Mouse (Mus musculus) lung, embryonic 16.5 days (tissue): ENCODE data around the gene Defb30. TPM values are rescaled to one million over a fixed set of nuclear protein-coding genes. Genes with fewer than 3 reads are reported as not detected.

Experiments
- ATAC-seq: fragments of 200-750 bp; cut with Nextera tagmentation; 2 replicates; pipeline ENCODE4 v1.8.0; 2017; ENCODE audit warnings: low read depth, mild to moderate bottlenecking, moderate library complexity
- H3K27ac ChIP-seq: fragments of 300-500 bp; sonication (generic); 2 replicates; pipeline ENCODE4 v1.5.1; 2014; ENCODE audit warnings: mild to moderate bottlenecking, control low read depth, low read length
- H3K27me3 ChIP-seq: fragments of 300-500 bp; sonication (generic); 2 replicates; pipeline ENCODE4 v1.6.1; 2014; ENCODE audit warnings: low read depth, low read length, mixed read lengths; ENCODE audit not compliant: control insufficient read depth, insufficient read depth
- H3K36me3 ChIP-seq: fragments of 300-500 bp; sonication (generic); 2 replicates; pipeline ENCODE4 v1.6.1; 2014; ENCODE audit warnings: low read length; ENCODE audit not compliant: control insufficient read depth, insufficient read depth
- H3K4me1 ChIP-seq: fragments of 300-500 bp; sonication (generic); replicated peaks from 2 replicates; pipeline ENCODE4 v1.6.1; 2014; ENCODE audit warnings: low read length, mixed read lengths; ENCODE audit not compliant: control insufficient read depth, insufficient read depth
- H3K4me2 ChIP-seq: fragments of 300-500 bp; sonication (generic); 2 replicates; pipeline ENCODE4 v1.6.1; 2014; ENCODE audit warnings: low read depth, low read length, control low read depth
- H3K4me3 ChIP-seq: fragments of 300-500 bp; sonication (generic); 2 replicates; pipeline ENCODE4 v1.5.1; 2014; ENCODE audit warnings: mild to moderate bottlenecking, low read length, control low read depth
- H3K9ac ChIP-seq: fragments of 300-500 bp; sonication (generic); 2 replicates; pipeline ENCODE4 v1.6.1; 2014; ENCODE audit warnings: low read length, control low read depth
- H3K9me3 ChIP-seq: fragments of 300-500 bp; sonication (generic); 2 replicates; pipeline ENCODE4 v1.6.1; 2016; ENCODE audit warnings: low read length; ENCODE audit not compliant: control insufficient read depth
- WGBS: fragments of 180-500 bp; shearing (Covaris S2); extraction: QIAGEN DNeasy Blood & Tissue Kit; methylation state at CpG from one replicate; pipeline ENCODE4 v1.1.7; 2014; 5-methylcytosine and 5-hydroxymethylcytosine counted together
- polyA plus RNA-seq: library from polyadenylated mRNA; unstranded; fragments of >200 nt; fragmentation: Nextera tagmentation; extraction: Ambion mirVana; gene quantifications from 2 replicates; pipeline ENCODE4 v1.2.1, GENCODE M21; 2015

Defb30 gene
- not detected in 2 replicates for polyA plus RNA-seq

DNA sequence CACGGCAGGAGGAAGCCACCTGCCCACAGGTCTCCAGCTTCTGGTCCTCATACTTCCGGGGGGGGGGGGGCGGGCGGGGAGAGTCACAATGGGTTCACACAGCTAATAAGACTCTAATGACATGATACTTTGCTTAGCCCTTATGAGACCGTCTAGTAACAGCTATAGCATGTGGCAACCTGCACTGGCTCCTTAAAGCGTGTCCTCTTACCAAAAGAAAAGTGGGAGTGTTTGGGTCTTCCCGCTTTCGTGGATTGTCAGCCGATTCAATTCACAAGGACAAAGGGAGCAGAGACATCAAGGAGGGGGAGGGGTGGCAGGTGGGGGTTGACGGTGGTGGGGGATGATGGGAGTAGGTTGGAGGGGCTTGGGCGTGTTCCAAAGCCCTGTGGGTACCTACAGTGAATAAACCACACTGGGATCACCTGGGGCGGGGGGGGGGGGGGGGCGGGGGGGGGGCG lies at the start of gene Defb30:
Defb30 (minus strand) TSS at position 51 of the 461 bp plus-strand sequence.
- H3K36me3 ChIP-seq: no peaks in the 10 kb centered on the region
- H3K4me1 ChIP-seq: no peaks in the 10 kb centered on the region; the same call in 1 of the 2 replicates
- ATAC-seq: no peak
- no peaks in the 10 kb centered on the region for H3K9me3 ChIP-seq
- no peaks in the 10 kb centered on the region for H3K27me3 ChIP-seq
- no peak within 1 kb of the TSS for H3K9ac ChIP-seq
- no peak within 1 kb of the TSS for H3K4me2 ChIP-seq
- H3K27ac ChIP-seq: no peak within 1 kb of the TSS
- H3K4me3 ChIP-seq: no peak within 1 kb of the TSS
- 70% methylated on average over 13 of the region's 14 CpGs for WGBS

DNA sequence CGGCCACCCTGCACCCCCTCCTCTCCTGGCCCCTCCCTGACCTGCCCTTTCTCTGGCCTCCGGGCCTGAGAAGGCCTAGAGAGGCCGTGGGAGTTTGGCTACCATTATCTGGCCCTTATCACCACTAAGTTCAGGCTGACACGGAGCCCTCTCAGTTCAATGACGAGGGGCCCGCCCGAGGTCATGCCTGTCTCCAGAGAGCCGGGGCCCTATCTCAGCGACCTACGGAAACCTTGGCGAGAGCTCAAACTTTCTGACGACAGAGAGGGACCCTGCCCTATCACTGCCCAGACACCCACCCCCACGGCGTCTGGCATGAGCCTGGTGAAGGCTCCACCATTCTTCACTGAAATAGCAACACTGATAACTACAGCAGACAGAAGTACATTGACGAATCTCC lies 17.9 kb upstream of the Defb30 start:
- Histone ChIP-seq H3K4me2 (no peak overlapping the region), H3K27me3 (no peaks in the 10 kb centered on the region), H3K9ac (no peak overlapping the region), H3K4me1 (no peaks in the 10 kb centered on the region), H3K4me3 (no peak overlapping the region), H3K9me3 (peaks cover 3% of the 10 kb centered on the region; the same call in 1 of the 2 replicates), H3K27ac (no peak overlapping the region), H3K36me3 (no peaks in the 10 kb centered on the region)
- WGBS: 10% methylated on average over 15 of the region's 15 CpGs
- ATAC-seq: no peak

DNA sequence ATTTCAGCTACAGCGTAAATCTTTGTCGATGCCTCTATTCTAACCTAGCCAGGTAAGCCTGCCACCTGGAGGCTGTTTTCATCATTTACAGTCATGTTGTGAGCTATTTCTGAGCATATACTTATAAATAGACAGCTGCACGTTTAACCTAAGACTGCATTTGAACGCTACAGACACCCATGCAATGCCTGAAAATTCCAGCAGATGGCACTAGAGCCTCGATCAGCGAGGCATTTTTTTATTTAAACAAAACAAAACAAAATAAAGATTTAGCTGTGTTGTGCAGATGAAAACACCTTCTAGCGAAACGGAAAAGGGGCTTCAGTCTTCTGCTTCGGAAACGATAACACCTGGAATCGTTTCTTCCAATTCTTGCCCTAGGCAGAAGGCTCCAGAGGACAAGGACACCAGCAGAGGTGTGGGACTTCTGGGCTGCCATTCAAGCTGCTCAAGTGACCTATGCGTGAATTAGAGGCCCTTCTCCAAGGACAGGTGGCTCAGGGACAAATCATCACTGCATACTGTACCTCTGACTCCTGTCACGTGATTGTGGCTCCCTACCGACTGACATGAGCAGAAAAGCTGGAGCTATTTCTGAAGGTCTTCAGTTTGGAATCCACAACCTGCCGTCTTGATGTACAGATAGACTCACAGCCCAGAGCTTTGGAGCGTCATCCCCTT lies 17.0 kb upstream of the Defb30 start:
- Histone ChIP-seq H3K27ac (no peak overlapping the region), H3K9ac (no peak overlapping the region), H3K27me3 (no peaks in the 10 kb centered on the region), H3K9me3 (peaks cover 3% of the 10 kb centered on the region; the same call in 1 of the 2 replicates), H3K4me2 (no peak overlapping the region), H3K4me1 (no peaks in the 10 kb centered on the region), H3K36me3 (no peaks in the 10 kb centered on the region), H3K4me3 (no peak overlapping the region)
- 23% methylated on average over 16 of the region's 16 CpGs for WGBS
- no peak for ATAC-seq

DNA sequence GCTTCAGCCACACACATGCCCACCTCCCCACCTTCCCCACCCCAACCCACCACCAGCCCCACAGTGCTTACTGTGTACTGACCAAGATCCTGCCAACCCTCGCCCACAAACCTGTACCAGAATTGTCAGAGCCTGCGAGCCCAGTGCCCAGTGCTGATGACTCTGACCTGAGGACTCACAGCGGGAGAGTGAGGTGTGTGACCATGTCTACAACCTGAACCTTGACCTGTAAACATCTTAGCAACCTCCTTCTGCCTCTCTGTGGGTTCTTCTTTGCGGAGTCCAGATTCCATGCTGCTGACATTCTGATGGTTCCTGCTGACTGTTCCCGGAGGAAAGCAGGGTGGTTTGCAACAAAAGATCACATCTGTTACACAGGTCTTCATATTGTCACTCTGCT lies 15.6 kb upstream of the Defb30 start:
- H3K9ac ChIP-seq: no peak overlapping the region
- ATAC-seq: no peak
- H3K36me3 ChIP-seq: no peaks in the 10 kb centered on the region
- H3K4me2 ChIP-seq: no peak overlapping the region
- no peak overlapping the region for H3K27ac ChIP-seq
- no peaks in the 10 kb centered on the region for H3K4me1 ChIP-seq
- no peak overlapping the region for H3K4me3 ChIP-seq
- H3K9me3 ChIP-seq: peaks cover 3% of the 10 kb centered on the region; the same call in 1 of the 2 replicates
- WGBS: 69% methylated on average over 5 of the region's 5 CpGs
- no peaks in the 10 kb centered on the region for H3K27me3 ChIP-seq

DNA sequence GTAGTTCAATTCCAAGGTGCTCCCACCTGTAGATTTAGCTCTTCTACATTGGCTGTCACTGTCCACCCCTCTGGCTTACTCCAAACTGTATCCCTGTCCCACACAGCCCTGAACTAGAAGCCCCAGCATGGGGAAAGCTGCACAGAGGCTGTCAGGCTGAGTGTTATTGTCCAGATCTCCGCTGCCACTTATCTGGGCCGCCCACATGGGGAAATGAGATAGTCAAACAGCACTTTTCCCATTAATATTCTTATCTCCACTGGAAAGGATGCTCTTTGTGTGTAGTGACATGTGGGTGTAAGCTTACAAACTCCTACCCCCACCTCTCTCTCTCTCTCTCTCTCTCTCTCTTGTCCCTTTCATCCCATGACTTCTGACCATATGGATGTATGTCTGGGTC lies 12.4 kb upstream of the Defb30 start:
- Histone ChIP-seq H3K4me2 (no peak overlapping the region), H3K27me3 (no peaks in the 10 kb centered on the region), H3K36me3 (no peaks in the 10 kb centered on the region), H3K4me1 (no peaks in the 10 kb centered on the region), H3K4me3 (no peak overlapping the region), H3K9me3 (peaks cover 3% of the 10 kb centered on the region; the same call in 1 of the 2 replicates), H3K27ac (no peak overlapping the region), H3K9ac (no peak overlapping the region)
- ATAC-seq: no peak
- WGBS: 61% methylated on average over 2 of the region's 2 CpGs

DNA sequence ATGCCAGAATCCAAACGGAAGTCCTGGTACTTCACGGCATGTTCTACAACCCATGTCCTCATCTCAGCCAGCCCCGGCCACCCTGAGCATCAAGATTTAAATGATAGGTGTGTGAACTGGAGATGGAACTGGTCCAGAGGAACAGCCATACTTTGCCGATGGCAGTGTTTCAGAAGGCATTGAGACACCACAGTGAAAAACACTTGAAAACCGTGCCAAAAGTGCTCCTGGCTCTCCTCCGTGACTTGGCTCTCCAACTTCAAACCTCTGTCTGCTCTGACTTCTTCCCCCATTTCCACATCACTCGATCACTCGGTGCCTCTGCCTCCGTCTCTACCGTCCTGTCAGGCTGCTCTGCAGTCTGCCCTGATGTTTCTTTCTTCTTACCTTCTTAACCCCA lies 10.6 kb upstream of the Defb30 start:
- H3K4me2 ChIP-seq: no peak overlapping the region
- H3K4me3 ChIP-seq: no peak overlapping the region
- H3K9ac ChIP-seq: no peak overlapping the region
- H3K4me1 ChIP-seq: no peaks in the 10 kb centered on the region
- no peaks in the 10 kb centered on the region for H3K36me3 ChIP-seq
- no peak for ATAC-seq
- H3K27ac ChIP-seq: no peak overlapping the region
- 44% methylated on average over 10 of the region's 10 CpGs for WGBS
- no peaks in the 10 kb centered on the region for H3K27me3 ChIP-seq
- H3K9me3 ChIP-seq: peaks cover 3% of the 10 kb centered on the region; the same call in 1 of the 2 replicates

DNA sequence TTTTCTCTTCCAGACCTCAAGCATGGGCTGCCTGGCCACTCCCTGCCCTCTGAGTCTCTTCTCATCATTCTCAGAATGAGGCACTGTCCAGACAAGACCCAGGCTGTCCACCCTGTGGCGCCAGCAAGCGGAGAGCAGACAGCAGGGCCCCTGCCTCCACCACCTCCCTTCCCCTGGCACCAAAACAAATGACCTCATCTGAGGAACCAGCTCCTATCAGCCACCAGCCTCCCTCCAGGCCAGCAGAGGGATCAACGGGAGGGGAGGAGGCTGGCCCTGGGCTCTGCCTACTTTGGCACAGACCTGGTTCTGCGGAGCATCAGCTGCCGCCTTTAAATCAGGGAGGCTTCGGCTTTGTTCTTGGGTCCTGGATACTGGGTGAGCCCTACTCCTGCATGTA lies 5.0 kb upstream of the Defb30 start:
- Histone ChIP-seq H3K9ac (no peak overlapping the region), H3K4me1 (no peaks in the 10 kb centered on the region; the same call in 1 of the 2 replicates), H3K27ac (no peak overlapping the region), H3K27me3 (no peaks in the 10 kb centered on the region), H3K36me3 (no peaks in the 10 kb centered on the region), H3K4me2 (no peak overlapping the region), H3K4me3 (no peak overlapping the region), H3K9me3 (no peaks in the 10 kb centered on the region)
- ATAC-seq: peak; percentile 80
- WGBS: 25% methylated on average over 6 of the region's 6 CpGs

DNA sequence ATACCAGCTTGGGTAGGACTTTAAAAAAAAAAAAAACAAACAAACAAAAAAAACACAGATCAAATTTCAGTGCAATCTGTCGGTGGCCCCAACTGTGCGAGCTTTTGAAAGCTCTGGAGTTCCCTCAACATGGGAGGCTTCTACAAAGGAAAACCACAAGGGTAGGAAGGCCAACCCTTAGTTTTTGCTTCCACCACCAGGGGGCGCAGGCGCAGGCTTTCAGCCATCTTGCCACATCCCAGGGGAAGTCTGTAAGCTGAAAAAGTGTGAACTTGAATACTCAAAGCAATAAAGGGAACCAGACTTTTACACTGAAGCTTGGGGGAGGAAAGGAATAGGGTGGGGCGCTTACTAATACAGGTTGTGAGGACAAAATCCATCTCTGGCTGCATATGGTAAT lies 1.0 kb upstream of the Defb30 start:
- H3K27ac ChIP-seq: no peak overlapping the region
- H3K4me3 ChIP-seq: no peak overlapping the region
- no peak overlapping the region for H3K9ac ChIP-seq
- H3K4me2 ChIP-seq: no peak overlapping the region
- WGBS: 28% methylated on average over 5 of the region's 5 CpGs
- H3K27me3 ChIP-seq: no peaks in the 10 kb centered on the region
- H3K4me1 ChIP-seq: no peaks in the 10 kb centered on the region; the same call in 1 of the 2 replicates
- no peaks in the 10 kb centered on the region for H3K36me3 ChIP-seq
- ATAC-seq: no peak
- no peaks in the 10 kb centered on the region for H3K9me3 ChIP-seq

DNA sequence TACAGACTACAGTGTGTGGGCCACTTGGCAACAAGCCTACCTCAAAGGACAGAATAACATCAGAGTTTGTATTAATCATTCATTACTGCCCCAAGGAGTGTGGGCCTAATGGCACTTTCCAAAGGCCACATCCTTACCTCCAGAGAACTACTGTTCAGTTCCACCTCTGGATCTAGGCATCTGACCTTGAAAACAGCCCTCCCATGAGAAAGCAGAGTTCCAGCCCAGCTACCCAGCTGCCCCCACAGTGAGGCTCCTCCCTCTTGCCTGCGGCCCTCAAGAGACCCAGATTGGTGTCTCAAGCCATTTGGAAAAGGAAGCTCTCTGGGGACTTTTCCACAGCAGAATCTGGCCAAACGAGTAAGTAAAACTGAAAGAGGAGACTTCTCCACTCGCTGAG lies 3.1 kb downstream of the Defb30 start, which contains the start of gene Defb42:
Defb42 (plus strand) TSS at position 301 of the 400 bp plus-strand sequence.
- Histone ChIP-seq H3K9ac (no peak within 1 kb of the TSS), H3K36me3 (no peaks in the 10 kb centered on the region), H3K4me1 (no peaks in the 10 kb centered on the region), H3K27ac (no peak within 1 kb of the TSS), H3K4me2 (no peak within 1 kb of the TSS), H3K9me3 (no peaks in the 10 kb centered on the region), H3K27me3 (no peaks in the 10 kb centered on the region), H3K4me3 (no peak within 1 kb of the TSS)
- WGBS: 54% methylated on average over 3 of the region's 3 CpGs
- ATAC-seq: no peak
